Mouse (Mus musculus) adrenal gland, postnatal 25 days (tissue): ENCODE data around the gene Cby1. TPM values are rescaled to one million over a fixed set of nuclear protein-coding genes. Genes with fewer than 3 reads are reported as not detected.
"Not testable (repeated sequence)": the region's sequence is repeated elsewhere in the genome, so short reads cannot be mapped to it uniquely, and the experiment has no call there.

Source experiments
- DNase-seq: peaks from one replicate; pipeline ENCODE4 v3.0.0; 2021; ENCODE audit warnings: mixed read lengths
- long read RNA-seq: library from polyadenylated mRNA; stranded (forward); transcript quantifications from one replicate; pipeline ENCODE4 v2.0.0, GENCODE M21; 2021
- total RNA-seq: library from RNA; stranded (reverse); gene quantifications from 2 replicates; pipeline ENCODE4 v1.2.3, GENCODE M21; 2021

Gene Cby1
- 15.0 and 24.5 TPM in 2 replicates for total RNA-seq
- long read RNA-seq, transcript Cby1-201 (5 exons, 1,147 nt): major isoform, 22 of 29 reads
- long read RNA-seq, partial matches to known transcripts: 2 of 29 reads
- long read RNA-seq, other reads (novel, unspliced or antisense): 5 of 29 reads

DNA sequence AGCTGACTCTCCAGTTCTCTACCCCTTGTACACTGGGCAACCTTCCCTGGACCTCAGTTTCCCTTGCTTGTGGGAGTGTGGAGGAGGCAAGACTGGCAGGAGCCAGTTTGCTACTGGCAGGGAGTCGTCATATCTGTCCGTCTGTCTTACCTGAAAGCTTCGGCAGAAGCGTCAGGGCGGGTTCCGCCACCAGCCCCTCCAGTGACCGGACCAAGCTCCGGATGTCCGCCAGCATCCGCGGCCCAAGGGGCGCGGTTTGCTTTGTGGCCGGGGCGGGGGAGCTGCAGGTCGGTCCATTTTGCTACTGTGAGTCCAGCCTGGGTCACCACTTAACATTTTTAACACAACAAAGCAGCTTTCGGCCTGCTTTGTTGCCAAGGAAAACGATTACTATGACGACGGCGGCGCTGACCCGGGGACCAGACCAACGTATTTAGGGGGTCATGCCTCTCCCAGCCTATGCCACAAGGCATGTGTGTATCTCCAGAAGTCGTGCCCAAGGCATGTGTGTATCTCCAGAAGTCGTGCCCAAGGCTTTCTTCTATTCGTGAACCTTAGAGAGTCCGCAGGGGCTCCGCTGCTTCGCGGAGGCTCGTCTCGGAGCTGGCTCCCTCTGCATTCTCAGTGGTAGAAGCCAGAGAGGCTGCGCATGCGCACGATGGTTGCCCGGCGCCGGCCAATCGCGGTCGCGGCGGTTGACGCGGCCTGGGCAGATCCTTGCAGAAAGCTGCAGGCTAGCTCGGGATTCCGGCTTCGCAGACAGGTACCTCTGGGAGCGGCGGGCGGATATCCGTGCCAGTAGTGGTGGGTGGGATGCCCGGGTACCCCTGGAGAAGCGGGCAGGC, at the start of gene Cby1, which contains the start of gene Fam227a:
Gene Cby1 (plus strand): TSS at position 669 of the 845 bp plus-strand sequence.
Gene Fam227a (minus strand): TSS at position 426 of the 845 bp plus-strand sequence.
- DNase-seq: peak; percentile 98

- no peak for DNase-seq
Observed at GRCm38 (mm10) chr15:79609226-79609625, 49.8 kb upstream of the Cby1 start.

GRCm38 (mm10) chr15:79615501-79615900, 43.5 kb upstream of the Cby1 start:
- DNase-seq: no peak

DNA sequence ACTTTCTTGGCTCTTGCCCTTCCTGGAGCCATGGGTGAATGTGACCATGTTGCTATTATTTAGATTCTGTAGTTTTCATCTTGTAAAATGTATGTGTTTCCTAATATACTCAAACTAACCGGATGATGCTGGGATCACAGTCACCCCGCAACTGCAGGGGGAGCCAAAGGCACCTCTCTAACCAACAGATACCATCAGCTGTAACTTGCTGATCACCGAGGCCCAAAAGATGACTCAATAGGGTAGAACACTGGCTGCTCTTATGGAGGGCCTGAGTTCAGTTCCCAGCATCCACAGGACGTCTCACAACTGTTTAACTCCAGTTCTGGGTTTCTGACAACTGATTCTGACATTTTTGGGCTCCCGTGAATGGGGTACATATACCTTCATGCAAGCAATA, 42.3 kb upstream of the Cby1 start:
- no peak for DNase-seq

DNA sequence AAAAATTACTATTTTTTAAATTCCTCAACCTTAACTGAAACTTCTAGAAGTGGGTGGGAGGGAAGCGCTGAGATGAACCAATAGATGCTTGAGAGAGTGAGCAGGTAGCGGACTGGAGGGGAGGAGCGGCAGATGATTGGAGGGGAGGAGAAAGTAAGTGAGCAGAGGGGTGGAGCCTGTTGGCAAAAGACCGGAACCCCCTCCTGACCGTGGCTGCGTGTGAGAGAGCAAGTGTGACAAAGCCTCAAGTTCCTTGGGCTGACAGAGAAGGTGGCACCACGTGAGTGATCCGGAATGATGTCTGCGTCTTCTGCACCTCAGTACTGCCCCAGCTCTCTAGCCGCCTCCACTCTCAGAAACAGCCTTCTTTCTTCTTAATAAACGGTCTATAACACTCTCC, 41.9 kb upstream of the Cby1 start:
- no peak for DNase-seq

DNA sequence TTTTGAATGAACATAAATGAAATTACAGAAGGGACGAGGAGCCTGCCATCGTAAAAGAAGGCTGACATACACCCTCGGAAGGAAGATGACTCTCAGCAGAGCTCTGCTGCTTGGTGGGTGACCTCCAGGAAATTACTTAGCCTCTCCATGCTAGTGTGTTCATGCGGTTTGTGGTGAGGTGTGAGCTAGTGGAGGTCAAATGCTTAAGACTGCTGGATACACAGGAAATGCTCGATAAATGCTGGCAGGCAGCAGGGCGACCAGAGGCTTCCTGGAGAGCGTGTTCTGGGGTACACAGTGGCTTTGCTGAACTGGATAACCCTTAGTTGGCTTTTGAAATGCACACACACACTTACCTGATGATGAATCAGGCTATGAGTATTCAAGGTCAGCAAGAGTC, 40.5 kb upstream of the Cby1 start:
- no peak for DNase-seq

DNA sequence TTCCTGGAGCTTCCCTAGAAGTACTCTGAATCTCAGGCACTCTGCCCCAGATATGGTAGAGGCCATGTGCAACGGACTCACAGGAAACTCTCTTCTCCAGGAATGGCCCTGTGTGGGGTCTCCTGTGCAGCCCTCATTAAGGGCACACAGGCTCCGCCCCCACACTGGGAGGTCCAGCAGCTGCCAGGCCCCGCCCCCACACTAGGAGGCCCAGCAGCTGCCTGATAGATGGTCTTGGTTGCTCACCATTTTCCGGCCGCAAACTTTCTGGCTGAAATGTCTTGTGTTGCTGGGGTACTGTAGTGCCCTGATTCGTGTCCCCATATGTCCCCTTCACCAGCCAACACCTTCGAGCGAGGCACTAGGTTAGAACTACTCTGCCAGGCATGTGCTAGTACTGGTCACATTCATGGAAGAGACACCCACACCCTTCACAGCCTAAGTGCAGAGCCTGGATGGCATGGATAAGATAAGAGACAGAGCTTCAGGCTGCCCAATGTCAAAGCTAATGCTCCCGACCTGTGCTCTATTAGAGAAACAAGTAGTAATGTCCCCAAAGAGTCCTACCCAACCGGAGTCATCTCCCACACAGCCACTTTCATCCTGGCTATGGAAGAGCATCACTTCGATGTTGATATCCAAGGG, 39.1 kb upstream of the Cby1 start:
- no peak for DNase-seq

- no peak for DNase-seq
Observed at GRCm38 (mm10) chr15:79630471-79630870, 28.5 kb upstream of the Cby1 start.

- DNase-seq: no peak
Observed at GRCm38 (mm10) chr15:79641135-79641817, 17.7 kb upstream of the Cby1 start.

DNA sequence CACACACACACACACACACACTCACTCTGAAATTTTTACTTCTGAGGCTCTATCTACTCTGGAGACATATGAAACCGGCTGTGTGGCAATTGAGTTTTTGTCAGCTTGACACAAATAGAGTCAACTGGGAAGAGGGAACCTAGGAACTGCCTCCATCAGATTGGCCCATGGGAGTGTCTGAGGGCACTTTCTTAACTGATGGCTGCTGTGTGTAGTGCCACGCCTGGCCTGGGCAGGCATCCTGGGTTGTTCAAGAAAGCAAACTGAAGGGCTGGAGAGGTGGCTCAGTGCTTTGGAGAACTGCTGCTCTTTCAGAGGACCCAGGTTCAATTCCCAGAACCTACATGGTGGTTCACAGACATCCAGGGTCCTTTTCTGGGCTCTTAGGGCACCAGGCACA, 13.5 kb upstream of the Cby1 start:
- DNase-seq: no peak

DNA sequence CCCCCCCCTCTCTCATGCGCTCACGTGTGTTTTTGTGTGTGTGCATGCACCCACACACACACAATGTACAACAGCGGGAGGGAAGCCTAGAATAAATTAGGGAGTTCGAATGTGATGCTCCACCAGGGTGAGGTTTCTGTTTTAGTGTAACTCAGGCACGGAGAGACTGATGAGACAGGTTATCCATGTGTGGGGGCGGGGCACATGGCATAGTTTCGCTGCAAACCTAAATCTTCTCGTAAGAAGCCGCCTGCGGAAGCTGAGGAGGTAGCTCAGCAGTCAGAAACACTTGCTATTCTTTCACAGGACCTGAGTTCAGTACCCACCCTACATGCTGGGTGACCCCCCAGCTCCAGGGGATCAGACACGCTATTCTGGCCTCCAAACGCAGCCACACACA, 10.9 kb upstream of the Cby1 start:
- no peak for DNase-seq

DNA sequence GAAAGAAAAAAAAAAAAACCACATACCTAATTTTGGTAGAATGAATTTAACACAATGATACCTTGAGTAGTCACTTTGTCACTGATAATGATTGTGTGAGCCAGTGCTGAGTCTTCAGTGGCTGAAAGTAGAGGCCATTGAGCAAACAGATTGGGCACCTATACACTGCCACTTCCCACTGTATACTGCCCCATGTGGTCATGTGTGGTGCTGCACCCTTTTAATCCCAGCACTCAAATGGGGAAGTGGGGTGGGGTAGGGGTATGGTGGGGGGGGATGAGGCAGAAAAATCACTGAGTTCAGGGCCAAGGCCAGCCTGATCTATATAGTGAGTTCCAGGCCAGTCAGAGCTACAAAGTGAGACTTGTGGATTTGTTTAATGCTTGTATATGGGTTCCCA, 8.4 kb upstream of the Cby1 start:
- DNase-seq: peak; percentile 34

DNA sequence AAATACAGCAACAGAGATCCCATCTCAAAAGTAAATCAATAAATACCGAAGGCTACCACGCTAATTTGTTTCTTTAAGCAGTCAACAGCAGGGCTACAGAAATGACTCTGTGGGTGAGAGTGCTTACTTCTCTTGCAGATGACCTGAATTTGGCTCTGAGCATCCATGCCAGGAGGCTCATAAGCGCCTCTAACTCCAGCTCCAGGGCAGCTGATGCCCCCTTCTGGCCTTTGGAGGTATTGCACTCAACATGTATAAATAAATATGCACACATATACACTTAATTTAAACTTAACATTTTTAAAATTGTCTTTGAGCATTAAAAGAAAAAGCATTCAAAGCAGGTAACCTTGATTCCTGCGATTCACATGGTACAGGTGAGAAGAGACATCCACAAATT, 7.5 kb upstream of the Cby1 start:
- no peak for DNase-seq

DNA sequence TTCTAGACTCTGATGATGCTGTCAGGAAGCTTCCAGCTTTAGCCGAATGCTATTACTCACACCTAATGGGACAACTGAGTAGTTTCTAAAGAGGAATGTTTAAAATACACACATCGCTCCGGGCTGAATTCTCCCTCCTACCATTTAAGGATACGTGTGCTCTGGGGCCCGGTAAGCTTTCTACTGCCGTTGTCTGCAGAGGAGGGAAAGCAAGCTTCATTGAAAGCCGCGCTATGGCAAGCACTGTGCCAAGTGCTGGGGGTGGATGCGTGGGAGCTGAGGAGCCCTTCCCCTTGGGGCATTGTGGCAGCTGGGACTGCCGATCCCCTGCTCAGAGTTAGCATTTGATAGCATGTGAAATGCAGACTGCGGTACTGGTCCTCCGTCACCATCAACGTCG, 2.5 kb upstream of the Cby1 start:
- DNase-seq: no peak

DNA sequence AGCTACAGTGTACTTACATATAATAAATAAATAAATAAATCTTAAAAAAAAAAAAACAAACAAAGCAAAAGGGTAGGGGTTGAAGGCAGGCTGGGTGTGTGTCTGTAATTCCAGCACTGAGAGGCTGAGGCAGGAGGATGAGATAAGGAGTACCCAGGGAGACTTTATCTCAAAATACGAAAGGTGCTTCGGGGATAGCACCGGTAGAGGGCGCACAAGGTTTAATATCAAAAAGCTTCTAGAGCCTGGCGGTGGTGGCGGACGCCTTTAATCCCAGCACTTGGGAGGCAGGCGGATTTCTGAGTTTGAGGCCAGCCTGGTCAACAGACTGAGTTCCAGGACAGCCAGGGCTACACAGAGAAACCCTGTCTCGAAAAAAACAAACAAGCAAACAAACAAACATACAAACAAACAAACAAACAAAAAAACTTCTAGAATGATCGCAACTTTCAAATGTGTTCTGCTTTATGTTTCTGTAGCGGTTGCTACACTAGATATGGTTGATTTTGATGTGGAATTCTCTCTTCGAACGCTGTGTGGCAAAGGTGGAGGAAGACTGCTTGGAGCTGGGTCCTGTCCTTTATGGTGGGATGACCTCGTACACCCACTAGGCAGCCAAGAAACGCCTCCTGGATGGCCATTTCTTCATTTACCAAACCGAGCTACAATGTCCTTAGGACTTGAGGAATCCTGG, 1.0 kb upstream of the Cby1 start:
- peak; percentile 77 for DNase-seq

DNA sequence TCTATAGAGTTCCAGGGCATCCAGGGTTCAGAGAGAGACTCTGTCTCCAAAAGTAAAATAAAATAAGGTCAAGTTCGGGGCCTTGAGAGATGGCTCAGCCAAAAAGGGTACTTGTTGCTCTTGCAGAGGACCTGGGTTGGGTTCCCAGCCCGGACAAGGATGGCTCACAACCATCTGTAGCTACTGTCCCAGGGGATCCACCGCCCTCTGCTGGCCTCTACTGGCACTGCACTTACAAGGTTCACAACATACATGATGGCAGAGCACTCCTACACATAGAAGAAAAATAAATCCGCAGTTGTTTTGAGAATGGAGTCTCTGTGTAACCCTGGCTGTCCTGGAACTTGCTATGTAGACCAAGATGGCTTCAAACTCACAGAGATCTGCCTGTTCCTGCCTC, 2.9 kb downstream of the Cby1 start:
- DNase-seq: peak; percentile 27

DNA sequence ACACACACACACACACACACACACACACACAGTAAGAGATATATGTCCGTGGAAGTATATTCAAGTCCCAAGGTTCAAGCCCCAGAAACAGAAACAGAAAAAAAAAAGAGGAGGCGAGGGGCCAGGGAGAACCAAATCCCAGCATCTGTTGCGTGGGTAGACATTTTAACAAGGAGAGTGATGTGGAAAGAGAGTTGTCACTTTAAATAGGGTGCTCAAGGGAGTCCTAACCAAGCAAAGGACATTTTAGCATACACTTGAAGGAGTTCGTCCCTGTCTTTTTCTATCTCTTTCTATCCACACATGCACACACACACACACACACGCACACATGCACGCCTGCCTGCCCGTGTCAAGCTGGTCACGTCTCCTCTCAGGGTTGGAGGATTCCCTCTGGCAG, 5.7 kb downstream of the Cby1 start:
- DNase-seq: no peak

- no peak for DNase-seq
Observed at GRCm38 (mm10) chr15:79669195-79669594, 10.2 kb downstream of the Cby1 start.

GRCm38 (mm10) chr15:79670249-79670971, 11.4 kb downstream of the Cby1 start, which contains the start of gene Tomm22:
Gene Tomm22 (plus strand): TSS chr15:79670861.
- peak; percentile 89 for DNase-seq

DNA sequence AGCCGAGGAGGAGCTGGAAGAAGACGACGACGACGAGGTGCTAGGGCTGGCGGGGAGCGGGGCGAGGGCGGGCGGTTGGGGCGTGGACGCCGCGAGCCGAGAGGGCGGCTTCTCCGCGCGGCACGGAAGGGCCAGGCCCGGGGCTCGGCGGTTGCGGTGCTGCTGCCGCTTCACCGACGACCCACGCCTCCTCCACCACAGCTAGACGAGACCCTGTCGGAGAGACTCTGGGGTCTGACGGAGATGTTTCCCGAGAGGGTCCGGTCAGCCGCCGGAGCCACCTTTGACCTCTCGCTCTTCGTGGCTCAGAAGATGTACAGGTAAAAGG, 11.9 kb downstream of the Cby1 start:
- no peak for DNase-seq

- DNase-seq: not testable (repeated sequence)
Observed at GRCm38 (mm10) chr15:79671828-79672348, 12.9 kb downstream of the Cby1 start.
